Mouse (Mus musculus): ENCODE measurements at regions not wholly inside any gene's neighbourhood (a gene's known extent, or its start where the extent isn't known, plus 50 kb on each side); places are given as distances from the start of the nearest gene placed in this dataset.

DNA sequence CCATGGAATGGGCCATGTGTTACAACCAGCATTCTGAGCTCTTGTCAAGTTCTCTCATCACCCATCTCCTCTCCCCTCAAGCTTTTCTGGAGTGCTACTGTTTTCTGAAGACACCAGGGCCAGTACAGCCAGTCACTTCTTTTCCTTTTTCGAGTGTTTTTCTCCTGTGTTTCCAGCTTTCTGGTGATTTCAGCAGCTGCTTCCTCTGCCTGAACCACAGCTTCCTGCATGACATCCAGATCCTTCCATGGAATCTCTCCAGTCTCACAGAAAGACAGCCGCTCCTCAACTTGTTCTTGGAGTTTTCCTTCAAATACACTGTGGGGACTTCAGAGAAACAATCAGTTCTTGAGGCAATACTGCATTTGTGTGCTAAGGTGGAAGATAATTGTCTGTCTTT is 314.3 kb downstream of the Gja1 start:
- Histone ChIP-seq H3K9me3 (replicated peaks; ENCODE audit: control insufficient read depth, low read length) (no peaks in the 10 kb centered on the region), H3K36me3 (replicated peaks; ENCODE audit: control insufficient read depth, insufficient read depth, low read length) (no peaks in the 10 kb centered on the region), H3K4me1 (ENCODE audit: control insufficient read depth, insufficient read depth) (no peaks in the 10 kb centered on the region), H3K9ac (replicated peaks; ENCODE audit: low read depth, low read length) (no peak overlapping the region), H3K4me3 (ENCODE audit: low read depth, low read length) (no peak overlapping the region), H3K4me2 (ENCODE audit: low read depth, low read length) (no peak overlapping the region), H3K27ac (ENCODE audit: low read depth) (peak overlapping the region; percentile 19; the same call in 1 of the 2 replicates), H3K27me3 (ENCODE audit: control insufficient read depth, insufficient read depth, low read length) (no peaks in the 10 kb centered on the region)
- TF ChIP-seq CTCF (IDR thresholded peaks at IDR 0.05; ENCODE audit: low read depth) (no peak), EP300 (IDR thresholded peaks at IDR 0.05; ENCODE audit: low read depth) (no peak)
- 63% methylated on average over 2 of the region's 2 CpGs for WGBS
- ATAC-seq (ENCODE audit: insufficient read depth, low read depth): no peak
- no peak for DNase-seq (ENCODE audit: low spot score)

GRCm38 (mm10) chr10:56695100-56695499 is 318.0 kb downstream of the Gja1 start:
- Histone ChIP-seq H3K4me1 (ENCODE audit: control insufficient read depth, insufficient read depth) (no peaks in the 10 kb centered on the region), H3K27me3 (ENCODE audit: control insufficient read depth, insufficient read depth, low read length) (no peaks in the 10 kb centered on the region), H3K9me3 (replicated peaks; ENCODE audit: control insufficient read depth, low read length) (no peaks in the 10 kb centered on the region), H3K36me3 (replicated peaks; ENCODE audit: control insufficient read depth, insufficient read depth, low read length) (no peaks in the 10 kb centered on the region), H3K4me2 (ENCODE audit: low read depth, low read length) (no peak overlapping the region), H3K4me3 (ENCODE audit: low read depth, low read length) (no peak overlapping the region), H3K27ac (ENCODE audit: low read depth) (no peak overlapping the region), H3K9ac (replicated peaks; ENCODE audit: low read depth, low read length) (no peak overlapping the region)
- 87% methylated on average over 3 of the region's 3 CpGs for WGBS
- DNase-seq (ENCODE audit: low spot score) (no peak), ATAC-seq (ENCODE audit: insufficient read depth, low read depth) (no peak)
- TF ChIP-seq EP300 (IDR thresholded peaks at IDR 0.05; ENCODE audit: low read depth): no peak
- TF ChIP-seq CTCF (IDR thresholded peaks at IDR 0.05; ENCODE audit: low read depth): no peak

DNA sequence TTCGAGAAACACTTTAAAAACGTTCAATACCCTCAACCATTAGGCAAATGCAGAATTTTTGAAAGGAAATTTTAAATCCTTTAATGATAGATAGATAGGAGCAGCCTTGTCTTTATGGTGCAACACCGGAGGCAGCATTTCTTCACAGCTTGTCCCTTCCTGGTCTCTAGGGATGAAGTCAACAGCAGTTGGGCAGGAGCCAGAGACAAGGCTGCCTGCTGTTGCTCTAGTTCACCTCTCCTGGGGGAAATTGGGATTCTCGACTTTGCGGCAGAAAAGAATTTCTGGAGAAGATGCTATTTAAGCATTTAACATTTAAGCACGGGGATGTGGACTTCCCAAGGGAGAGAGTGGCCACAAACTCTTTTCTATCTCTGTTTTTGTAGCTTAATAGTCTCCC is 323.0 kb downstream of the Gja1 start:
- no peak overlapping the region for H3K9ac ChIP-seq (replicated peaks; ENCODE audit: low read depth, low read length)
- no peaks in the 10 kb centered on the region for H3K9me3 ChIP-seq (replicated peaks; ENCODE audit: control insufficient read depth, low read length)
- ATAC-seq (ENCODE audit: insufficient read depth, low read depth) (no peak), DNase-seq (ENCODE audit: low spot score) (no peak)
- TF ChIP-seq EP300 (IDR thresholded peaks at IDR 0.05; ENCODE audit: low read depth): no peak
- no peak for TF ChIP-seq CTCF (IDR thresholded peaks at IDR 0.05; ENCODE audit: low read depth)
- H3K4me1 ChIP-seq (ENCODE audit: control insufficient read depth, insufficient read depth): no peaks in the 10 kb centered on the region
- no peak overlapping the region for H3K4me3 ChIP-seq (ENCODE audit: low read depth, low read length)
- 59% methylated on average over 6 of the region's 6 CpGs for WGBS
- no peaks in the 10 kb centered on the region for H3K27me3 ChIP-seq (ENCODE audit: control insufficient read depth, insufficient read depth, low read length)
- H3K36me3 ChIP-seq (replicated peaks; ENCODE audit: control insufficient read depth, insufficient read depth, low read length): no peaks in the 10 kb centered on the region
- no peak overlapping the region for H3K4me2 ChIP-seq (ENCODE audit: low read depth, low read length)
- H3K27ac ChIP-seq (ENCODE audit: low read depth): no peak overlapping the region

GRCm38 (mm10) chr10:56708411-56708810 is 331.3 kb downstream of the Gja1 start:
- H3K36me3 ChIP-seq (replicated peaks; ENCODE audit: control insufficient read depth, insufficient read depth, low read length): no peaks in the 10 kb centered on the region
- DNase-seq (ENCODE audit: low spot score) (no peak), ATAC-seq (ENCODE audit: insufficient read depth, low read depth) (no peak)
- H3K4me1 ChIP-seq (ENCODE audit: control insufficient read depth, insufficient read depth): no peaks in the 10 kb centered on the region
- 77% methylated on average over 2 of the region's 2 CpGs for WGBS
- TF ChIP-seq CTCF (IDR thresholded peaks at IDR 0.05; ENCODE audit: low read depth) (no peak), EP300 (IDR thresholded peaks at IDR 0.05; ENCODE audit: low read depth) (no peak)
- no peaks in the 10 kb centered on the region for H3K9me3 ChIP-seq (replicated peaks; ENCODE audit: control insufficient read depth, low read length)
- no peak overlapping the region for H3K27ac ChIP-seq (ENCODE audit: low read depth)
- H3K27me3 ChIP-seq (ENCODE audit: control insufficient read depth, insufficient read depth, low read length): no peaks in the 10 kb centered on the region
- no peak overlapping the region for H3K9ac ChIP-seq (replicated peaks; ENCODE audit: low read depth, low read length)
- H3K4me2 ChIP-seq (ENCODE audit: low read depth, low read length): no peak overlapping the region
- no peak overlapping the region for H3K4me3 ChIP-seq (ENCODE audit: low read depth, low read length)

GRCm38 (mm10) chr10:56708886-56709285 is 331.8 kb downstream of the Gja1 start:
- DNase-seq (ENCODE audit: low spot score): no peak
- H3K4me1 ChIP-seq (ENCODE audit: control insufficient read depth, insufficient read depth): no peaks in the 10 kb centered on the region
- WGBS: 38% methylated on average over 1 of the region's 1 CpGs
- H3K9ac ChIP-seq (replicated peaks; ENCODE audit: low read depth, low read length): no peak overlapping the region
- no peak overlapping the region for H3K4me3 ChIP-seq (ENCODE audit: low read depth, low read length)
- H3K9me3 ChIP-seq (replicated peaks; ENCODE audit: control insufficient read depth, low read length): no peaks in the 10 kb centered on the region
- ATAC-seq (ENCODE audit: insufficient read depth, low read depth): no peak
- H3K4me2 ChIP-seq (ENCODE audit: low read depth, low read length): no peak overlapping the region
- no peaks in the 10 kb centered on the region for H3K27me3 ChIP-seq (ENCODE audit: control insufficient read depth, insufficient read depth, low read length)
- H3K36me3 ChIP-seq (replicated peaks; ENCODE audit: control insufficient read depth, insufficient read depth, low read length): no peaks in the 10 kb centered on the region
- H3K27ac ChIP-seq (ENCODE audit: low read depth): no peak overlapping the region
- TF ChIP-seq CTCF (IDR thresholded peaks at IDR 0.05; ENCODE audit: low read depth): no peak
- TF ChIP-seq EP300 (IDR thresholded peaks at IDR 0.05; ENCODE audit: low read depth): no peak

- Histone ChIP-seq H3K27ac (ENCODE audit: low read depth) (no peak overlapping the region), H3K36me3 (replicated peaks; ENCODE audit: control insufficient read depth, insufficient read depth, low read length) (no peaks in the 10 kb centered on the region), H3K9ac (replicated peaks; ENCODE audit: low read depth, low read length) (no peak overlapping the region), H3K9me3 (replicated peaks; ENCODE audit: control insufficient read depth, low read length) (no peaks in the 10 kb centered on the region), H3K4me2 (ENCODE audit: low read depth, low read length) (no peak overlapping the region), H3K27me3 (ENCODE audit: control insufficient read depth, insufficient read depth, low read length) (no peaks in the 10 kb centered on the region), H3K4me1 (ENCODE audit: control insufficient read depth, insufficient read depth) (peaks cover 3% of the 10 kb centered on the region; the same call in 1 of the 2 replicates), H3K4me3 (ENCODE audit: low read depth, low read length) (no peak overlapping the region)
- DNase-seq (ENCODE audit: low spot score): no peak
- 69% methylated on average over 7 of the region's 7 CpGs for WGBS
- TF ChIP-seq CTCF (IDR thresholded peaks at IDR 0.05; ENCODE audit: low read depth) (no peak), EP300 (IDR thresholded peaks at IDR 0.05; ENCODE audit: low read depth) (no peak)
- no peak for ATAC-seq (ENCODE audit: insufficient read depth, low read depth)
Observed at GRCm38 (mm10) chr10:56712611-56713105, 335.5 kb downstream of the Gja1 start.
